Mouse (Mus musculus) left cerebral cortex, postnatal 14 days (tissue): ENCODE data around the gene Ferd3l. TPM values are rescaled to one million over a fixed set of nuclear protein-coding genes. Genes with fewer than 3 reads are reported as not detected.

Experiments used
- DNase-seq, 2 experiments: peaks; one replicate each; pipeline ENCODE4 v3.0.0; 2021 to 2022; ENCODE audit warnings: low spot score in 2 of 2, mixed read lengths in 1 of 2
- intact Hi-C: fragments of 180-260 bp; cut with DNase I; formaldehyde crosslinking; loops from one replicate; pipeline ENCODE4 v1.15.1; 2025
- long read RNA-seq, 2 experiments: library from polyadenylated mRNA; stranded (forward); transcript quantifications; one replicate each; pipeline ENCODE4 v2.0.0; 2021
- total RNA-seq, 2 experiments: library from RNA; stranded (reverse); gene quantifications; 2 replicates each; pipeline ENCODE4 v1.2.3; 2021

Ferd3l gene
- not detected for total RNA-seq
- long read RNA-seq, experiment 1: 0 reads
- long read RNA-seq, experiment 2: 0 reads

DNA sequence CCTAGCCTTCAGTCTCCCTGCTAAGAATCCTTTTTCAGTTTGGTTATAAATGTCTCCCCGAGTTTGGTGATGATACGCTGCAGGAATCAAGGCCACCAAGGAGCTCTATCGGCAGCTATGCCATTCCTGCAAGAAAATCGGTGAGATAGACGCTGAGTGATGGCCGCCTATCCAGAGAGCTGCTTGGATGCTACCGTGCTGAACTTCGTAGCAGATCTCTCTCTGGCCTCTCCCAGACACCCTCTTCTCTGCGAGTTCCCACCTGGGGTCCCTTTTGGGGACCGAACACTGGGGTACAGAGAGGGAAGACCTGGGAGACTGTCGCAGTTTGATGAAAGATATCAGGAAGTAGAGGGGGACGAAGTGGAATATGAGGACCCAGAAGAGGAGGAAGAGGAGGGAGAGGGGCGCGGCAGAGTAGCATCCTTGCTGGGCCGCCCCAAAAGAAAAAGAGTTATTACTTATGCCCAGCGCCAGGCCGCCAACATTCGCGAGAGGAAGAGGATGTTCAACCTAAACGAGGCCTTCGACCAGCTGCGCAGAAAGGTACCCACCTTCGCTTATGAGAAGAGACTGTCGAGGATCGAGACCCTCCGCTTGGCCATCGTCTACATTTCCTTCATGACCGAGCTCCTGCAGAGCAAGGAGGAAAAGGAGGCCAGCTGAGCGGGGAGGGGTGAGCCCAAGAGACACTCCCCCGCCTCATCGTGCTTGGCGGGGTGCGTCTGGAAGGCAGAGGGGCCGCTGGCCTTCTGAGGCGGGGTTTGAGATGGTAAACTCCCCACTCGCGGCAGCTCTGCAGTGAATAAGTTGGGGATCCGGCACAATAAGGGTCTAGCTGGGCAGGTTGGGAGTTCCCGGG, at the start of gene Ferd3l:
Gene Ferd3l (plus strand): TSS at position 95 of the 862 bp plus-strand sequence.
- DNase-seq: no peak
- intact Hi-C loops: no loop called here

DNA sequence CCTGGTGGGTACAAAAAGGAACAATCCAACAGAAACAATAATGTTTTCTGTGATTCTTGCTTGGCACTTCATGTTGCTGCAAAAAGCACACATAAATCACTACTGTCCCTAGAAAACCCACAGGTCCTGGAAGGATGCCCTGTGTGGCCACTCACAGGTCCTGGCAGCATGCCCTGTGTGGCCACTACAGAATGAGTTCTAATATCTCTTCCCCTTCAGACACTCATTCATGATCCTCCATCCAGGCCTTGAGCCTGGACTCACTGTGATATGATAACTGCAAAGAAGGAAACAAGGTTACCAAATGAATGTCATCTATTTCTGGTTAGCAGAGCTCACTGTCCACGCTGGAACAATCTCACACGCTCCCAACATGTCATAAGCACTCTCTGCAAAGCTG, 34.3 kb upstream of the Ferd3l start:
- intact Hi-C loops: no loop called here
- DNase-seq: no peak

DNA sequence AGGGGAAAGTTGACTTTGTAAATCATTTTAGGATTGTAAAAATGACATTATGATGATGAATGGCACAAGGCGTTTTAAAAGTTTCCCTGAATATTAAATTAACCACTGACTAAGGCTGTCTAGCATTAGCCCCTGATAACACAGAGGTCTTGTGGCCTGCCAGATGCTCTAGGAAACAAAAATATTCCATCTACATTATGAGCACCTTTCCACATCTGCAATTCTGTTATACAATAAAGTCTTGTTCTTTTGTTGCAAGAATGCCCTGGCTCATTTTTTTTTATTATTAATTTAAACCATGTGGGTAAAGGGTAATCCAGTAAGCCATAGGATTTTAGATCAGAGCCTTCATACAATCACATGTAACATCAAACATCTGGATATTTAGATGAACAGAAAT, 33.6 kb upstream of the Ferd3l start:
- intact Hi-C loops: no loop called here

GRCm38 (mm10) chr12:33926751-33927150, 1.5 kb upstream of the Ferd3l start:
- no peak for DNase-seq
- intact Hi-C loops: no loop called here

More for the DNA sequence above, 33.6 kb upstream of the Ferd3l start:
- DNase-seq: no peak

DNA sequence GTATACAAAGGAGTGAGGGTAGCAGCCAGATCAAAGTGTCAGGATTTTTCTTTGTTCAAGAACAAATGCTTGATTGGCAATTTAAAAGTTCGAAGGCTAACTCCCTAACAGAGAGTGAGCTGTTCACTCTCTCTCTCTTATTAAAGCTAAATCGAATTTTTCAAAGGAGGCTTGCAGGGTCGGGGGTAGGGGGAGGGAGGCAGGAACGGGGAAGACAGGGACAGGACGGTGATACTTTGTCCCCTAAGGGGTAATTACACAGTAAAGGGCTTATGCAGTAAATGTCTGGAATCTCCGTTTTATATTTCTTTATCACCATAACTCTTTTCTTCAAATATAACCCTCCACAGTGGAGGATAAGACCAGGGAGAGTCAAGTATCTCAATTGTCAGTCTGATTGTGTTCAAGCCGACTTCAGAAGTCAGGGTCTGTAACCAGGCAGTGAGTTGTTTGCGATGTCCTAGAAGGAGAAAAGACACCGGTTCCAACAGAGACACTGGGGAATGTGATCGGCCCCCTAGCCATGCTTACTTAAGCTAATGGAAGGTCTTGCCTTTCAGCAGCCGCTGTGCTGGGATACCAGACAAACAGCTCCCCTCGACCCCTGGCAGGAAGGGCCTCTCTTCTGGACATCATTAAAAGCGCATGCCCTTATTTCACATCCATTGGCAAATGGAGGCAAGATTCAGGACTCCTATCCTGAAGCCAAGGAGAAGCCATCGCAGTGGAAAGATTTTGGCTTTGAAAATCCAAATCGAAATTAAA, 709 bp upstream of the Ferd3l start:
- DNase-seq: no peak
- intact Hi-C loops: no loop called here

GRCm38 (mm10) chr12:33952843-33953242, 24.6 kb downstream of the Ferd3l start:
- intact Hi-C loops: loop anchor here (5.0 to 10.0 kb wide), 2 partner anchors 471 to 702 kb away; no protein-coding TSS in a partner anchor
- no peak for DNase-seq

GRCm38 (mm10) chr12:33954931-33955565, 26.8 kb downstream of the Ferd3l start:
- no peak for DNase-seq
- intact Hi-C loops: loop anchor here (5.0 to 10.0 kb wide), 2 partner anchors 473 to 700 kb away; no protein-coding TSS in a partner anchor

GRCm38 (mm10) chr12:33955606-33956295, 27.5 kb downstream of the Ferd3l start:
- intact Hi-C loops: loop anchor here (10.0 kb wide), 1 partner anchor 699 kb away; no protein-coding TSS in a partner anchor
- no peak for DNase-seq

- intact Hi-C loops: loop anchor here (10.0 kb wide), 1 partner anchor 698 kb away; no protein-coding TSS in a partner anchor
These were observed 28.6 kb downstream of the Ferd3l start for GRCm38 (mm10) chr12:33956576-33957399.

DNA sequence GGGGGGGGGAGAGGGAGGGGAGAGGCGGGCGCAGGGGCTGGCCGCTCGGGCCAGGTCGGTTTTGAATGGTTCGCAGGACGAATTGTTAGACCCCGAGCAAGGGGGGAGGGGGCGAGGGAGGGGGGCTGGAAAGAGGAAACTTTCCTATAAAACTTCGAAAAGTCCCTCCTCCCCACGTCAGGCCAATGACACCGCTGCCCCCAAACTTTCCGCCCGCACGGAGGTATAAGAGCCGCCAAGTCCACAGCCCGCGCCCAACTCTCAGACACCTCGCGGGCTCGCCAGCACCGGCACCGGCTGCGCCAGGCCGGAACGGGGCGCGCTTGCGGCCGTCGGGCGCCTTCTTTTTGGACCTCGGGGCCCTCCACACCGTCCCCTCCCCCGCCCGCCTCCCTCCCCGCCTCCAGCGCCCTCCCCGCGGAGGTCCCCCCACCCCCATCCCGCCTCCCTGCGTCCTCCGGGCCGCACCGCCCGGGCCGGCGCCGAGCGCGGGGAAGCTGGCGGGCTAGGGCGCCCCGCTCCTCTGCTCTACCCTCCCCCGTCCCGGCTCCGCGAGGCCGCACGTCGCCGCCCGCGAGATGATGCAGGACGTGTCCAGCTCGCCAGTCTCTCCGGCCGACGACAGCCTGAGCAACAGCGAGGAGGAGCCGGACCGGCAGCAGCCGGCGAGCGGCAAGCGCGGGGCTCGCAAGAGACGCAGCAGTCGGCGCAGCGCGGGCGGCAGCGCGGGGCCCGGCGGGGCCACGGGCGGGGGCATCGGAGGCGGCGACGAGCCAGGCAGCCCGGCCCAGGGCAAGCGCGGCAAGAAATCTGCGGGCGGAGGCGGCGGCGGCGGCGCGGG, 29.4 kb downstream of the Ferd3l start, which contains the start of gene Twist1:
Gene Twist1 (plus strand): TSS at position 272 of the 841 bp plus-strand sequence.
- intact Hi-C loops: loop anchor here (10.0 kb wide), 1 partner anchor 697 kb away; no protein-coding TSS in a partner anchor
- no peak for DNase-seq

More at GRCm38 (mm10) chr12:33956576-33957399, 28.6 kb downstream of the Ferd3l start:
- no peak for DNase-seq

DNA sequence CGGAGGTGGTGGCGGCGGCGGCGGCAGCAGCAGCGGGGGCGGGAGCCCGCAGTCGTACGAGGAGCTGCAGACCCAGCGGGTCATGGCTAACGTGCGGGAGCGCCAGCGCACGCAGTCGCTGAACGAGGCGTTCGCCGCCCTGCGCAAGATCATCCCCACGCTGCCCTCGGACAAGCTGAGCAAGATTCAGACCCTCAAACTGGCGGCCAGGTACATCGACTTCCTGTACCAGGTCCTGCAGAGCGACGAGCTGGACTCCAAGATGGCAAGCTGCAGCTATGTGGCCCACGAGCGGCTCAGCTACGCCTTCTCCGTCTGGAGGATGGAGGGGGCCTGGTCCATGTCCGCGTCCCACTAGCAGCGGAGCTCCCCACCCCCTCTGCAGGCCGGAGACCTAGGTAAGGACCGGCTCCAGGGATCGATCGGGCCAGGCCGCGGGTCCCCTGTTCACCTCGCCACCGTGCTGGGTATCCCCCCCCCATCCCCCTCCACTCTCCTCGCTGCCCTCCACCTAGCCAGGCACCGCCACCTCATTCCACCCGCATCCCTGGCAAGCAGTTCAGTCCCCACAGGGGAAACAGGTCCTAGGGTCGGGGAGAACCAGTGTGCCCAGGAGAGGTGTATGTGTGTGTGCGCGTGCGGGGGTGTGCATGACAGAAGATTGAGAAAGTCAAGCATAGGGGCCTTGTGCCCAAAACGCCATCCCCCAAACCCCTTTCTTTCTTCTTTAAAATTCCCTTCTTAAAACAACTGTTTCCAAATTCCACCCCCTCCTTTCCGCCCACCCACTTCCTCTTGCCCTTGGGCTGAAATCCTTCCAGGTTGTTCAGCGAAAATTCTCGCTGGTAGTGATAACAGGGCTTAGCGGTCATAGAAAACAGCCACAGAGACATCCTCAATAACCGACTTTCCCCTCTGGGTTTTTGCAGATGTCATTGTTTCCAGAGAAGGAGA, 30.3 kb downstream of the Ferd3l start:
- DNase-seq: no peak

GRCm38 (mm10) chr12:33959206-33959605, 31.0 kb downstream of the Ferd3l start:
- intact Hi-C loops: loop anchor here (10.0 kb wide), 1 partner anchor 696 kb away; no protein-coding TSS in a partner anchor
- no peak for DNase-seq

More for the DNA sequence above, 30.3 kb downstream of the Ferd3l start:
- intact Hi-C loops: loop anchor here (10.0 kb wide), 1 partner anchor 696 kb away; no protein-coding TSS in a partner anchor

- intact Hi-C loops: loop anchor here (10.0 kb wide), 1 partner anchor 695 kb away; no protein-coding TSS in a partner anchor
These were observed 31.6 kb downstream of the Ferd3l start for GRCm38 (mm10) chr12:33959846-33960245.

GRCm38 (mm10) chr12:33961013-33961412, 32.8 kb downstream of the Ferd3l start:
- intact Hi-C loops: no loop called here
- no peak for DNase-seq

More at GRCm38 (mm10) chr12:33959846-33960245, 31.6 kb downstream of the Ferd3l start:
- no peak for DNase-seq

DNA sequence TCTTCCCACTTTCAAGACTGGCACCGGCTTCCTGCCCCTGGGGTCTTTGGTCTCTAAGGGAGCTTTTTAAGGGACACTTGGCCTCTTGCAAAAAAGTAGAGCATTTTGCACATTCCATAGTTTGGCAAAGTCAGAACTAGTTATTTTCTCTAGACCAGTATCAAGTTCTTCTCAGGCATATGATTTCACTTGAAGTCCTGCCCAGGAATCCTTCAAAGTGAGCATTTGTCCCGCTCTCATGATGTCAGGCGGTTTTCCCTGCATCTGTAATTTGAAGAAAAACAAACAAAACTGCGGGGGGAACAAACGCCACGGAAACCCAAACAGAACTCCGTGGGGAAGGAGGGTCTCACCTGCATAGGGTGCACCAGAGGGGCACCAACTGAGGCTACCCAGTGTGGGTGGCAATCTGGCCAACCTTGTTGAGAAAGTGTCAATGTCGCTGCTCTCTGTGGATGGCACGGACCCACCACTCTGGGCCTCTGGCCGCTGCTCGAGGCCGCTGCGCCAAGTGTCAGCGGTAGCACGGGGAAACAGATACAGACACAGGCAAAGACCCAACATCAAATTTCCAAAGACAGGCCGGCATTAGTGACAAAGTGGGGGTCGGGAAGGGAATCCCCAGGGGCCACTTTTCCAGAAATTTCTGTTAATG, 34.0 kb downstream of the Ferd3l start:
- no peak for DNase-seq

More for the DNA sequence above, 34.0 kb downstream of the Ferd3l start:
- intact Hi-C loops: no loop called here
